Mouse (Mus musculus) lung, embryonic 14.5 days (tissue): ENCODE measurements around the gene Msi2. TPM values are rescaled to one million over a fixed set of nuclear protein-coding genes. Genes with fewer than 3 reads are reported as not detected.

Experiments used
- ATAC-seq: fragments of 200-750 bp; cut with Nextera tagmentation; 2 replicates; pipeline ENCODE4 v1.8.0; 2017; ENCODE audit warnings: mild to moderate bottlenecking, moderate TSS enrichment, moderate library complexity; ENCODE audit not compliant: insufficient read depth
- DNase-seq: peaks from one replicate; pipeline ENCODE4 v3.0.0-alpha.2; 2015
- H3K27ac ChIP-seq: fragments of 300-500 bp; sonication (generic); 2 replicates; pipeline ENCODE4 v1.5.1; 2014; ENCODE audit warnings: low read depth, mild to moderate bottlenecking, moderate library complexity
- H3K27me3 ChIP-seq: fragments of 300-500 bp; sonication (generic); 2 replicates; pipeline ENCODE4 v1.6.1; 2014; ENCODE audit warnings: low read length, control low read depth; ENCODE audit not compliant: insufficient read depth
- H3K36me3 ChIP-seq: fragments of 300-500 bp; sonication (generic); 2 replicates; pipeline ENCODE4 v1.6.1; 2014; ENCODE audit warnings: control low read depth; ENCODE audit not compliant: insufficient read depth
- H3K4me1 ChIP-seq: fragments of 300-500 bp; sonication (generic); 2 replicates; pipeline ENCODE4 v1.6.1; 2014; ENCODE audit warnings: antibody characterized with exemption, control low read depth; ENCODE audit not compliant: insufficient read depth
- H3K4me2 ChIP-seq: fragments of 300-500 bp; sonication (generic); 2 replicates; pipeline ENCODE4 v1.6.1; 2014; ENCODE audit warnings: mild to moderate bottlenecking
- H3K4me3 ChIP-seq: fragments of 300-500 bp; sonication (generic); 2 replicates; pipeline ENCODE4 v1.5.1; 2014; ENCODE audit warnings: low read depth, low read length
- H3K9ac ChIP-seq: fragments of 300-500 bp; sonication (generic); 2 replicates; pipeline ENCODE4 v1.6.1; 2014
- H3K9me3 ChIP-seq: fragments of 300-500 bp; sonication (generic); 2 replicates; pipeline ENCODE4 v1.6.1; 2016; ENCODE audit warnings: low read depth, low read length, control low read depth
- CTCF ChIP-seq: IDR thresholded peaks from 2 replicates; pipeline ENCODE4 v1.5.1; 2016; ENCODE audit warnings: antibody characterized with exemption, low read depth
- WGBS: fragments of 180-500 bp; shearing (Covaris S2); extraction: QIAGEN DNeasy Blood & Tissue Kit; methylation state at CpG from one replicate; pipeline ENCODE4 v1.1.7; 2014; 5-methylcytosine and 5-hydroxymethylcytosine counted together
- polyA plus RNA-seq: library from polyadenylated mRNA; unstranded; fragments of >200 nt; fragmentation: Nextera tagmentation; extraction: Ambion mirVana; gene quantifications from 2 replicates; pipeline ENCODE4 v1.2.1, GENCODE M21; 2014

Msi2 gene
- polyA plus RNA-seq, 1 experiment from 2014 or later: 12.7 TPM

GRCm38 (mm10) chr11:88515267-88515666, 203.0 kb downstream of the Msi2 start:
- no peak overlapping the region for H3K4me3 ChIP-seq
- DNase-seq (no peak), ATAC-seq (no peak)
- no peak overlapping the region for H3K27ac ChIP-seq
- H3K4me2 ChIP-seq: no peak overlapping the region
- WGBS: 81% methylated on average over 2 of the region's 2 CpGs
- no peak overlapping the region for H3K9ac ChIP-seq
- no peaks in the 10 kb centered on the region for H3K27me3 ChIP-seq
- no peaks in the 10 kb centered on the region for H3K36me3 ChIP-seq
- no peak for TF ChIP-seq CTCF
- no peaks in the 10 kb centered on the region for H3K9me3 ChIP-seq
- H3K4me1 ChIP-seq: 0 out of 2 replicates have a peak, but pooled peaks cover 13% of the 10 kb centered on the region

GRCm38 (mm10) chr11:88514151-88514926, 204.0 kb downstream of the Msi2 start:
- Histone ChIP-seq H3K4me3 (no peak overlapping the region), H3K27me3 (no peaks in the 10 kb centered on the region), H3K9me3 (no peaks in the 10 kb centered on the region), H3K4me2 (no peak overlapping the region), H3K36me3 (no peaks in the 10 kb centered on the region), H3K4me1 (0 out of 2 replicates have a peak, but pooled peaks cover 13% of the 10 kb centered on the region), H3K27ac (no peak overlapping the region), H3K9ac (no peak overlapping the region)
- 77% methylated on average over 12 of the region's 12 CpGs for WGBS
- no peak for TF ChIP-seq CTCF
- no peak for DNase-seq
- no peak for ATAC-seq

DNA sequence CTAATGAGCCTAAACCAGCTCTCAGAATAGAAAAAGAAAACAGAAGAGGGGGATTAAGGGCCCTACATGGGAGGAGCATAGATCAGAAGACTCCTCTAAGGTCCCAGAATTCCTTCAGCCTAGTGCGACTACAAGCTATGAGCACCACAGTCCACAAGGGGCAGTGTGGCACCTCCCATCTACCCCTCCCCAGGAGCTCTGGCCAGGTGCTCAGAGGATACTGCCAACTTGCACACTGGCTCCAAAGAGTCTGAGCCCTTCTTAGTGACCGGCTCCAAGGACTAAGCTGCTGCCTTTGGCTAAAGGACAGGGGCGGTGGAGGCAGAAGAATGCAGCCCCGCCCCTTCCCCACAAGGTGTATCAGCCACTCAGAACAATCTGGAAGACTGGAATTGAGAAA, 205.7 kb downstream of the Msi2 start:
- peak; percentile 73 for DNase-seq
- H3K4me1 ChIP-seq: 0 out of 2 replicates have a peak, but pooled peaks cover 13% of the 10 kb centered on the region
- WGBS: 31% methylated on average over 4 of the region's 4 CpGs

GRCm38 (mm10) chr11:88510282-88510850, 207.9 kb downstream of the Msi2 start:
- Histone ChIP-seq H3K36me3 (no peaks in the 10 kb centered on the region), H3K4me2 (no peak overlapping the region), H3K9ac (no peak overlapping the region), H3K27ac (no peak overlapping the region), H3K4me3 (no peak overlapping the region), H3K27me3 (no peaks in the 10 kb centered on the region), H3K4me1 (0 out of 2 replicates have a peak, but pooled peaks cover 3% of the 10 kb centered on the region), H3K9me3 (no peaks in the 10 kb centered on the region)
- ATAC-seq: no peak
- WGBS: 86% methylated on average over 8 of the region's 8 CpGs
- DNase-seq: no peak
- TF ChIP-seq CTCF: no peak

More for the DNA sequence above, 205.7 kb downstream of the Msi2 start:
- H3K4me3 ChIP-seq: no peak overlapping the region
- peak; percentile 75 for TF ChIP-seq CTCF
- H3K36me3 ChIP-seq: no peaks in the 10 kb centered on the region
- H3K27ac ChIP-seq: no peak overlapping the region
- H3K9me3 ChIP-seq: no peaks in the 10 kb centered on the region
- ATAC-seq: 0 out of 2 replicates have a peak, but pooled peaks have one; percentile 32
- H3K9ac ChIP-seq: no peak overlapping the region
- H3K27me3 ChIP-seq: no peaks in the 10 kb centered on the region
- H3K4me2 ChIP-seq: no peak overlapping the region

DNA sequence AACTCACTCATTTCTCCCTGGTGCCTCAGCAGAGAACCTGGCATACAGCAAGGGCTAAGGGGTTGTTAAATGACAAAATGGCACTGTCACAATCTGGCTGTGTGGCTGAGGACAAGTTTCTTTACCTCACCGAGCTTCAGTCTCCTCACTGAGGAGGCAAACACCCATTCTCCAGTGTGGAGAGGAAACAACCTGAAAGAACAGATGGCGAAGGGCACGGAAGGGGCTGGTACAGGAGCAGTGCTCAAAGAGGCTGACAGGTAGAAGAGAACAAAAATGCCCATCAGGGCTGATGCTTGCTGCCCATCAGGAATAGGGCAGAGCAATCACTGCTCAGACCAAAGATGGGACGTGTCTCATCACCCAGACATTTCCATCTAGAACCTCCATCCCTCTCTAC, 208.8 kb downstream of the Msi2 start:
- ATAC-seq (no peak), DNase-seq (no peak)
- Histone ChIP-seq H3K27ac (no peak overlapping the region), H3K4me1 (no peaks in the 10 kb centered on the region), H3K27me3 (no peaks in the 10 kb centered on the region), H3K4me2 (no peak overlapping the region), H3K9me3 (no peaks in the 10 kb centered on the region), H3K9ac (no peak overlapping the region), H3K36me3 (no peaks in the 10 kb centered on the region), H3K4me3 (no peak overlapping the region)
- 87% methylated on average over 4 of the region's 4 CpGs for WGBS
- TF ChIP-seq CTCF: no peak

DNA sequence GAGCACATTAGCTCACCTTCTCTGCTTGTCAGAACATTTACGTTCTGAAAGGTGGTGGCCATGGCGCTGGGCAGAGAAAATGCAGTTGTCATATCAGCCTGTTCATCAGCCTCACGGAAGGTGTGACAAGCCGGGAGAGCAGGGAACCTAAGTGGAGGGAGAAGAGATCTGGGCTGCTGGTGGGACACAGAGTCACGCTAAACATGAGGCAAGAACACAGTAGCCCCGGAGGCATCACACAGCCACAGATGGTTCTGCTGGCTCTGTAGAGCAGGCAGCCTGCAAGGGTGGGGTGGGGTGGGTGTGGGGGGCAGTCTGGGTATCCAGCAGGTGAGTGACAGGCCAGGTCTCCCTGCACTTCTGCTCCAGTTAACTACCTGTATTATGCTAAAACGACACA, 210.2 kb downstream of the Msi2 start:
- DNase-seq (no peak), ATAC-seq (no peak)
- H3K9me3 ChIP-seq: no peaks in the 10 kb centered on the region
- H3K4me3 ChIP-seq: no peak overlapping the region
- no peak overlapping the region for H3K27ac ChIP-seq
- no peaks in the 10 kb centered on the region for H3K4me1 ChIP-seq
- H3K27me3 ChIP-seq: no peaks in the 10 kb centered on the region
- H3K9ac ChIP-seq: no peak overlapping the region
- TF ChIP-seq CTCF: no peak
- WGBS: 81% methylated on average over 7 of the region's 7 CpGs
- H3K36me3 ChIP-seq: no peaks in the 10 kb centered on the region
- H3K4me2 ChIP-seq: no peak overlapping the region

GRCm38 (mm10) chr11:88506544-88507419, 211.5 kb downstream of the Msi2 start:
- no peak for TF ChIP-seq CTCF
- Histone ChIP-seq H3K9me3 (no peaks in the 10 kb centered on the region), H3K9ac (no peak overlapping the region), H3K4me3 (no peak overlapping the region), H3K36me3 (no peaks in the 10 kb centered on the region), H3K4me2 (no peak overlapping the region), H3K27me3 (no peaks in the 10 kb centered on the region), H3K4me1 (no peaks in the 10 kb centered on the region), H3K27ac (no peak overlapping the region)
- no peak for ATAC-seq
- no peak for DNase-seq
- WGBS: 32% methylated on average over 5 of the region's 5 CpGs
